Comparison of ENCODE assay signal across 9 mouse cellular contexts in the genomic region with DNA sequence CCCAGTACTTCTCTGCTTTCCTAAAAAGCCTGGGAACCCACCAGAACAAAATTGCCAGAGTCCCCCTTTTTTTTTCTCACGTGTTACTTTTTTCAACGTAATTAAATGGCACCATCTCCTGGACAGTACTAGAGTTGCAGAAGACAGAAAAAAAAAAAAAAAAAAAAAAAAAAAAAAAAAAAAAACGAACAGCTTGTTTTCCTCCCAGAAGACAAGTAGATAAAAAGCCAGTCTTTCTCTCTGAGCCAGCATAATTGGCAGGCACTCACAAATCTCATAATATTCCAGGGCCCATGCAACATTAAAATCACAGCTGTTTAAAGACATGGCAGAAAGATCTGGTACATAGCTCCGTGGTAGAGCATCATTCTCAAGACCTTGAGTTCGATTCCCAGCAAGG.
DNase-seq lines count a peak whose midpoint lies in the region; ATAC-seq and TF ChIP-seq lines count a peak whose summit lies in the region.
"Had no signal": no experiment of that assay in that cellular context is flagged by ENCODE, and none has a peak within 500 bp of the region (broad histone marks: within the 10 kb centered on the region; RNA-seq: fewer than 3 reads in every experiment).

No protein-coding gene starts in this region.

- 31% methylated on average over 5 of the region's 5 CpGs for WGBS in midbrain, embryonic 15.5 days
- 42% methylated on average over 5 of the region's 5 CpGs for WGBS in midbrain, embryonic 11.5 days

- intact Hi-C loops in gastrocnemius, adult 2 months (cut with DNase I) = loop anchor here (2.0 kb wide), 1 partner anchor 147 kb away; no protein-coding TSS in a partner anchor
- intact Hi-C loops in gastrocnemius, postnatal 36 days (cut with DNase I) = loop anchor here (5.0 kb wide), 1 partner anchor 147 kb away; no protein-coding TSS in a partner anchor

- no peak overlapping the region for H3K27ac ChIP-seq in gastrocnemius, adult 2 months
- no peak overlapping the region for H3K27ac ChIP-seq in midbrain, embryonic 15.5 days
- no peak overlapping the region for H3K27ac ChIP-seq in midbrain, embryonic 11.5 days (ENCODE audit: low read depth, low read length)
- H3K27ac ChIP-seq: midbrain, embryonic 12.5 days had no signal

- peak; percentile 32 for ATAC-seq in midbrain, embryonic 15.5 days (replicated peaks)
- ATAC-seq in midbrain, embryonic 11.5 days (ENCODE audit: low FRiP score) = no peak

- H3K9ac ChIP-seq in midbrain, embryonic 15.5 days = no peak overlapping the region
- H3K9ac ChIP-seq in midbrain, embryonic 11.5 days (ENCODE audit: low read length) = no peak overlapping the region
- H3K9ac ChIP-seq: midbrain, embryonic 12.5 days had no signal

- H3K4me2 ChIP-seq in midbrain, embryonic 15.5 days = no peak overlapping the region
- no peak overlapping the region for H3K4me2 ChIP-seq in midbrain, embryonic 11.5 days
- H3K4me2 ChIP-seq: midbrain, embryonic 12.5 days had no signal

- no peaks in the 10 kb centered on the region for H3K4me1 ChIP-seq in midbrain, embryonic 15.5 days
- no peaks in the 10 kb centered on the region for H3K4me1 ChIP-seq in midbrain, embryonic 11.5 days (ENCODE audit: control insufficient read depth, insufficient read depth, low read length)
- H3K4me1 ChIP-seq: midbrain, embryonic 12.5 days had no signal

- H3K9me3 ChIP-seq in midbrain, embryonic 15.5 days = no peaks in the 10 kb centered on the region
- H3K9me3 ChIP-seq in midbrain, embryonic 11.5 days (ENCODE audit: control insufficient read depth, low read length) = no peaks in the 10 kb centered on the region
- H3K9me3 ChIP-seq: midbrain, embryonic 12.5 days had no signal

- H3K36me3 ChIP-seq in midbrain, embryonic 15.5 days (replicated peaks) = no peaks in the 10 kb centered on the region
- no peaks in the 10 kb centered on the region for H3K36me3 ChIP-seq in midbrain, embryonic 11.5 days (ENCODE audit: control insufficient read depth, insufficient read depth, low read length)
- H3K36me3 ChIP-seq: midbrain, embryonic 12.5 days had no signal

- H3K4me3 ChIP-seq in gastrocnemius, adult 2 months = no peak overlapping the region
- H3K4me3 ChIP-seq in midbrain, embryonic 15.5 days = no peak overlapping the region
- H3K4me3 ChIP-seq in midbrain, embryonic 11.5 days (ENCODE audit: low read depth, low read length) = no peak overlapping the region
- H3K4me3 ChIP-seq: midbrain, embryonic 12.5 days had no signal

- no peaks in the 10 kb centered on the region for H3K27me3 ChIP-seq in midbrain, embryonic 15.5 days (replicated peaks)
- no peaks in the 10 kb centered on the region for H3K27me3 ChIP-seq in midbrain, embryonic 11.5 days (ENCODE audit: control insufficient read depth, insufficient read depth, low read length)
- H3K27me3 ChIP-seq: midbrain, embryonic 12.5 days had no signal

- TF ChIP-seq CTCF in gastrocnemius, adult 2 months (IDR thresholded peaks at IDR 0.05) = peak; percentile 46

- DNase-seq in gastrocnemius, adult 2 months = no peak
- no peak for DNase-seq in gastrocnemius, postnatal 36 days
- no peak for DNase-seq in midbrain, embryonic 11.5 days (ENCODE audit: low spot score, missing footprints)
- peak; percentile 19 for DNase-seq in embryo, embryonic 9.5 days (ENCODE audit: extremely low spot score)
- peak; percentile 61 for DNase-seq in retina, postnatal 1 day
- no peak for DNase-seq in adrenal gland, postnatal 10 days
- no peak for DNase-seq in liver

Comparison
In these comparisons a context has a peak if more than half of its experiments do, and no peak if none do; other contexts are left out.
1. DNase-seq: peak in embryo, embryonic 9.5 days (single experiment) and retina, postnatal 1 day (single experiment); none in gastrocnemius, adult 2 months (single experiment), gastrocnemius, postnatal 36 days (0 of 2), midbrain, embryonic 11.5 days (single experiment), adrenal gland, postnatal 10 days (single experiment) and liver (single experiment).